Mouse (Mus musculus) kidney, postnatal 36 days (tissue): Measurements from ENCODE around the gene Ms4a7.
"Not testable (repeated sequence)": the region's sequence is repeated elsewhere in the genome, so short reads cannot be mapped to it uniquely, and the experiment has no call there.

ENCODE experiments used
- DNase-seq, 2 experiments: peaks; one replicate each; pipeline ENCODE4 v3.0.0; 2021 to 2022; ENCODE audit warnings: mixed read lengths in 2 of 2

Gene Ms4a7

GRCm38 (mm10) chr19:11335932-11336331 is at the start of gene Ms4a7:
Ms4a7 (minus strand) TSS chr19:11336146.
- no peak for DNase-seq

GRCm38 (mm10) chr19:11376399-11376798 is 40.5 kb upstream of the Ms4a7 start:
- DNase-seq, result no peak

GRCm38 (mm10) chr19:11375273-11375672 is 39.3 kb upstream of the Ms4a7 start, which contains the start of gene Ms4a4a:
Ms4a4a (plus strand) TSS chr19:11375523.
- DNase-seq, result no peak

GRCm38 (mm10) chr19:11371181-11371580 is 35.2 kb upstream of the Ms4a7 start:
- DNase-seq, result no peak

GRCm38 (mm10) chr19:11368310-11368709 is 32.4 kb upstream of the Ms4a7 start:
- no peak for DNase-seq

GRCm38 (mm10) chr19:11362002-11362401 is 26.1 kb upstream of the Ms4a7 start:
- no peak for DNase-seq

GRCm38 (mm10) chr19:11360106-11360505 is 24.2 kb upstream of the Ms4a7 start:
- DNase-seq, result no peak

- no peak for DNase-seq
Observed at GRCm38 (mm10) chr19:11355730-11356129, 19.8 kb upstream of the Ms4a7 start.

- DNase-seq, result no peak
Observed at GRCm38 (mm10) chr19:11351878-11352277, 15.9 kb upstream of the Ms4a7 start.

GRCm38 (mm10) chr19:11349698-11350481 is 13.9 kb upstream of the Ms4a7 start:
- DNase-seq, result peak; percentile 55 to 57

- DNase-seq, result no peak
Observed at GRCm38 (mm10) chr19:11343992-11344391, 8.0 kb upstream of the Ms4a7 start.

GRCm38 (mm10) chr19:11343147-11343546 is 7.2 kb upstream of the Ms4a7 start:
- no peak for DNase-seq

- no peak for DNase-seq
Observed at GRCm38 (mm10) chr19:11321123-11321522, 14.8 kb downstream of the Ms4a7 start.

GRCm38 (mm10) chr19:11316786-11317185 is 19.2 kb downstream of the Ms4a7 start:
- DNase-seq, result no peak

- DNase-seq, result no peak
Observed at GRCm38 (mm10) chr19:11314354-11314753, 21.6 kb downstream of the Ms4a7 start, which contains the start of gene Ms4a14. Ms4a14 (minus strand) TSS chr19:11314454.

- DNase-seq, result no peak
Observed at GRCm38 (mm10) chr19:11308888-11309287, 27.1 kb downstream of the Ms4a7 start.

GRCm38 (mm10) chr19:11299529-11299928 is 36.4 kb downstream of the Ms4a7 start:
- DNase-seq, result not testable (repeated sequence)

- DNase-seq, result no peak
Observed at GRCm38 (mm10) chr19:11298939-11299338, 37.0 kb downstream of the Ms4a7 start.

- DNase-seq, result not testable (repeated sequence)
Observed at GRCm38 (mm10) chr19:11293616-11294015, 42.3 kb downstream of the Ms4a7 start.

- DNase-seq, result peak in 1 of 2 experiments; percentile 1
Observed at GRCm38 (mm10) chr19:11292990-11293389, 43.0 kb downstream of the Ms4a7 start.

GRCm38 (mm10) chr19:11283773-11284172 is 52.2 kb downstream of the Ms4a7 start, which contains the start of gene Ms4a5:
Ms4a5 (minus strand) TSS chr19:11283873.
- DNase-seq, result no peak

GRCm38 (mm10) chr19:11280223-11280622 is 55.7 kb downstream of the Ms4a7 start:
- no peak for DNase-seq

GRCm38 (mm10) chr19:11276431-11276830 is 59.5 kb downstream of the Ms4a7 start:
- no peak for DNase-seq
